Mouse (Mus musculus) MEL (cell line): ENCODE results near the gene H2afy. TPM values are rescaled to one million over a fixed set of nuclear protein-coding genes. Genes with fewer than 3 reads are reported as not detected.

Source experiments
- DNase-seq: peaks from one replicate; pipeline ENCODE4 v3.0.0; 2011; ENCODE audit warnings: low read depth, low spot score
- H3K27ac ChIP-seq: 2 replicates; pipeline ENCODE4 v1.5.1; 2012; ENCODE audit warnings: low read depth, mild to moderate bottlenecking, control low read depth, low read length, moderate library complexity; ENCODE audit not compliant: control insufficient read depth
- H3K27me3 ChIP-seq, 2 experiments: fragments of 150-350 bp in 1 of 2; sonication (generic) in 1 of 2; 2 replicates each; pipeline ENCODE4 v1.6.1; 2012; ENCODE audit warnings: low read length in 2 of 2, mild to moderate bottlenecking in 2 of 2, improper control_type of control experiment in 1 of 2, moderate library complexity in 1 of 2; ENCODE audit not compliant: insufficient read depth in 2 of 2, control insufficient read depth in 1 of 2
- H3K36me3 ChIP-seq, 2 experiments: 2 replicates each; pipeline ENCODE4 v1.6.1; 2012 to 2014; ENCODE audit warnings: low read length in 2 of 2, improper control_type of control experiment in 1 of 2, inconsistent platforms in 1 of 2, mild to moderate bottlenecking in 1 of 2; ENCODE audit not compliant: insufficient read depth in 2 of 2, control insufficient read depth in 1 of 2
- H3K4me1 ChIP-seq, 2 experiments: fragments of 150-350 bp in 1 of 2; sonication (generic) in 1 of 2; 2 replicates each; pipeline ENCODE4 v1.6.1; 2012; ENCODE audit warnings: low read length in 2 of 2, improper control_type of control experiment in 1 of 2, mild to moderate bottlenecking in 1 of 2; ENCODE audit not compliant: insufficient read depth in 2 of 2, control insufficient read depth in 1 of 2
- H3K4me3 ChIP-seq, 2 experiments: fragments of 150-350 bp in 1 of 2; sonication (generic) in 1 of 2; 2 replicates each; pipeline ENCODE4 v1.5.1; 2012; ENCODE audit warnings: low read depth in 2 of 2, low read length in 2 of 2, mild to moderate bottlenecking in 2 of 2, moderate library complexity in 2 of 2, control low read depth in 1 of 2, improper control_type of control experiment in 1 of 2; ENCODE audit not compliant: control insufficient read depth in 1 of 2, insufficient read depth in 1 of 2
- H3K79me2 ChIP-seq: 2 replicates; pipeline ENCODE4 v1.6.1; 2012; ENCODE audit warnings: mild to moderate bottlenecking, low read length, moderate library complexity; ENCODE audit not compliant: control insufficient read depth, poor library complexity, insufficient read depth
- H3K9ac ChIP-seq: 2 replicates; pipeline ENCODE4 v1.6.1; 2012; ENCODE audit warnings: low read depth, mild to moderate bottlenecking, control low read depth, low read length, moderate library complexity; ENCODE audit not compliant: control insufficient read depth, poor library complexity, severe bottlenecking
- H3K9me3 ChIP-seq: fragments of 150-350 bp; sonication (generic); replicated peaks from 2 replicates; pipeline ENCODE4 v1.6.1; 2012; ENCODE audit warnings: mild to moderate bottlenecking, low read length, improper control_type of control experiment, moderate library complexity; ENCODE audit not compliant: insufficient read depth
- CHD2 ChIP-seq: IDR thresholded peaks from 2 replicates; pipeline ENCODE4 v1.6.1; 2011; ENCODE audit warnings: low read length, improper control_type of control experiment
- CTCF ChIP-seq, 3 experiments: IDR thresholded peaks in 2 of 3; conservative IDR thresholded peaks in 1 of 3; 2 replicates each; pipeline ENCODE4 v1.5.1; 2011 to 2012; ENCODE audit warnings: low read length in 3 of 3, low read depth in 2 of 3, mild to moderate bottlenecking in 2 of 3, improper control_type of control experiment in 1 of 3, inconsistent platforms in 1 of 3, mixed read lengths in 1 of 3, moderate library complexity in 1 of 3; ENCODE audit not compliant: control insufficient read depth in 1 of 3, insufficient read depth in 1 of 3, poor library complexity in 1 of 3, severe bottlenecking in 1 of 3
- E2F4 ChIP-seq: IDR thresholded peaks from 2 replicates; pipeline ENCODE4 v1.6.1; 2011; ENCODE audit warnings: low read depth, low read length, improper control_type of control experiment, borderline replicate concordance
- EP300 ChIP-seq, 2 experiments: IDR thresholded peaks; 2 replicates each; pipeline ENCODE4 v1.6.1; 2011; ENCODE audit warnings: improper control_type of control experiment in 2 of 2, low read length in 2 of 2, low read depth in 1 of 2, mild to moderate bottlenecking in 1 of 2
- ETS1 ChIP-seq: IDR thresholded peaks from 2 replicates; pipeline ENCODE4 v1.6.1; 2012; ENCODE audit warnings: low read depth, mild to moderate bottlenecking, inconsistent platforms, low read length, improper control_type of control experiment, moderate library complexity
- GATA1 ChIP-seq: IDR thresholded peaks from 2 replicates; pipeline ENCODE4 v1.6.1; 2011; ENCODE audit warnings: low read depth, low read length, improper control_type of control experiment
- HCFC1 ChIP-seq: IDR thresholded peaks from 2 replicates; pipeline ENCODE4 v1.6.1; 2012; ENCODE audit warnings: low read depth, mild to moderate bottlenecking, inconsistent platforms, low read length, improper control_type of control experiment, moderate library complexity
- JUND ChIP-seq: IDR thresholded peaks from 2 replicates; pipeline ENCODE4 v1.6.1; 2011; ENCODE audit warnings: low read depth, mild to moderate bottlenecking, improper control_type of control experiment, low read length
- KAT2A ChIP-seq: conservative IDR thresholded peaks from 2 replicates; pipeline ENCODE4 v1.6.1; 2012; ENCODE audit warnings: low read depth, low read length, improper control_type of control experiment, inconsistent platforms
- MAFK ChIP-seq: IDR thresholded peaks from 2 replicates; pipeline ENCODE4 v1.6.1; 2011; ENCODE audit warnings: low read depth, mild to moderate bottlenecking, low read length, improper control_type of control experiment, borderline replicate concordance
- MAX ChIP-seq: IDR thresholded peaks from 2 replicates; pipeline ENCODE4 v1.6.1; 2011; ENCODE audit warnings: low read length, improper control_type of control experiment
- MEF2A ChIP-seq: IDR thresholded peaks from 2 replicates; pipeline ENCODE4 v1.6.1; 2014; ENCODE audit warnings: low read depth, mild to moderate bottlenecking, inconsistent platforms, low read length, improper control_type of control experiment; ENCODE audit not compliant: poor library complexity, insufficient replicate concordance, severe bottlenecking; ENCODE audit errors: extremely low read depth
- MYB ChIP-seq: IDR thresholded peaks from 2 replicates; pipeline ENCODE4 v1.6.1; 2011; ENCODE audit warnings: mild to moderate bottlenecking, low read depth, low read length, improper control_type of control experiment
- NELFE ChIP-seq: IDR thresholded peaks from 2 replicates; pipeline ENCODE4 v1.6.1; 2011; ENCODE audit warnings: low read depth, low read length, improper control_type of control experiment
- NRF1 ChIP-seq: IDR thresholded peaks from 2 replicates; pipeline ENCODE4 v1.6.1; 2014; ENCODE audit warnings: low read depth, mild to moderate bottlenecking, inconsistent platforms, low read length, improper control_type of control experiment, moderate library complexity; ENCODE audit not compliant: poor library complexity, insufficient read depth, severe bottlenecking
- POLR2AphosphoS5 ChIP-seq: IDR thresholded peaks from 2 replicates; pipeline ENCODE4 v1.6.1; 2012; ENCODE audit warnings: low read depth, borderline replicate concordance, mild to moderate bottlenecking, inconsistent platforms, low read length, moderate library complexity, mixed read lengths
- RAD21 ChIP-seq: IDR thresholded peaks from 2 replicates; pipeline ENCODE4 v1.6.1; 2011; ENCODE audit warnings: mild to moderate bottlenecking, low read depth, low read length, improper control_type of control experiment
- SMC3 ChIP-seq: IDR thresholded peaks from 2 replicates; pipeline ENCODE4 v1.6.1; 2011; ENCODE audit warnings: low read depth, low read length, improper control_type of control experiment
- TBP ChIP-seq: IDR thresholded peaks from 2 replicates; pipeline ENCODE4 v1.8.0; 2011; ENCODE audit warnings: low read depth, low read length, improper control_type of control experiment
- UBTF ChIP-seq: IDR thresholded peaks from 2 replicates; pipeline ENCODE4 v1.6.1; 2012; ENCODE audit warnings: low read depth, mild to moderate bottlenecking, inconsistent platforms, low read length, improper control_type of control experiment, moderate library complexity, borderline replicate concordance; ENCODE audit not compliant: insufficient read depth
- USF1 ChIP-seq: IDR thresholded peaks from 2 replicates; pipeline ENCODE4 v1.6.1; 2014; ENCODE audit warnings: low read depth, mild to moderate bottlenecking, inconsistent platforms, low read length, improper control_type of control experiment, moderate library complexity
- USF2 ChIP-seq, 2 experiments: IDR thresholded peaks; 2 replicates each; pipeline ENCODE4 v1.6.1; 2011 to 2012; ENCODE audit warnings: improper control_type of control experiment in 2 of 2, low read length in 2 of 2, borderline replicate concordance in 1 of 2, inconsistent platforms in 1 of 2, low read depth in 1 of 2, mild to moderate bottlenecking in 1 of 2; ENCODE audit not compliant: insufficient read depth in 1 of 2
- ZC3H11A ChIP-seq: IDR thresholded peaks from 2 replicates; pipeline ENCODE4 v1.6.1; 2012; ENCODE audit warnings: low read depth, mild to moderate bottlenecking, inconsistent platforms, low read length, improper control_type of control experiment
- ZKSCAN1 ChIP-seq: IDR thresholded peaks from 2 replicates; pipeline ENCODE4 v1.6.1; 2012; ENCODE audit warnings: low read depth, mild to moderate bottlenecking, inconsistent platforms, low read length, improper control_type of control experiment, moderate library complexity
- ZMIZ1 ChIP-seq: IDR thresholded peaks from 2 replicates; pipeline ENCODE4 v1.6.1; 2012; ENCODE audit warnings: low read depth, mild to moderate bottlenecking, inconsistent platforms, low read length, improper control_type of control experiment, moderate library complexity
- ZNF384 ChIP-seq: IDR thresholded peaks from 2 replicates; pipeline ENCODE4 v1.6.1; 2012; ENCODE audit warnings: low read depth, mild to moderate bottlenecking, inconsistent platforms, low read length, improper control_type of control experiment
- polyA plus RNA-seq, 2 experiments: library from polyadenylated mRNA; stranded (reverse) in 1 of 2; unstranded in 1 of 2; fragments of >175 nt in 1 of 2; fragments of >200 nt in 1 of 2; gene quantifications; 2 replicates each; pipeline versions ENCODE4 v1.2.1 to v1.2.4; 2012; ENCODE audit warnings: low replicate concordance in 2 of 2, low read depth in 1 of 2; ENCODE audit not compliant: insufficient read length in 2 of 2, insufficient read depth in 1 of 2, missing spikeins in 1 of 2
- total RNA-seq: library from RNA; depleted of rRNA; stranded (reverse); fragments of 300-350 nt; gene quantifications from 2 replicates; pipeline ENCODE4 v1.2.3, GENCODE M21; 2012

Gene H2afy
- total and polyA plus RNA-seq, 3 experiments = 159 to 245 TPM; not detected in 1

GRCm38 (mm10) chr13:56042221-56042620 is 93.9 kb downstream of the H2afy start:
- Histone ChIP-seq H3K4me3 (no peak overlapping the region), H3K27me3 (no peaks in the 10 kb centered on the region), H3K9me3 (no peaks in the 10 kb centered on the region), H3K27ac (no peak overlapping the region), H3K4me1 (no peaks in the 10 kb centered on the region), H3K36me3 (no peaks in the 10 kb centered on the region), H3K79me2 (no peaks in the 10 kb centered on the region), H3K9ac (no peak overlapping the region)
- DNase-seq = no peak
- no peak for TF ChIP-seq USF2 (IDR thresholded peaks at IDR 0.05; ENCODE audit: borderline replicate concordance in 1 of 2, insufficient read depth in 1 of 2, low read depth in 1 of 2, low read length in 2 of 2)
- no peak for TF ChIP-seq MAX
- no peak for TF ChIP-seq CHD2
- TF ChIP-seq ZKSCAN1 = no peak
- no peak for TF ChIP-seq USF1
- TF ChIP-seq SMC3 = no peak
- TF ChIP-seq CTCF (IDR thresholded peaks at IDR 0.05 in 2 of 3, conservative IDR thresholded peaks at IDR 0.05 in 1 of 3; ENCODE audit: control insufficient read depth in 1 of 3, insufficient read depth in 1 of 3, low read depth in 2 of 3, low read length in 3 of 3, poor library complexity in 1 of 3, severe bottlenecking in 1 of 3) = no peak
- no peak for TF ChIP-seq NRF1
- TF ChIP-seq MAFK = no peak
- no peak for TF ChIP-seq ETS1
- no peak for TF ChIP-seq ZNF384
- TF ChIP-seq KAT2A = no peak
- TF ChIP-seq HCFC1 = no peak
- no peak for TF ChIP-seq MYB

GRCm38 (mm10) chr13:56040621-56041020 is 95.5 kb downstream of the H2afy start:
- Histone ChIP-seq H3K27me3 (no peaks in the 10 kb centered on the region), H3K79me2 (no peaks in the 10 kb centered on the region), H3K9me3 (no peaks in the 10 kb centered on the region), H3K4me1 (no peaks in the 10 kb centered on the region), H3K27ac (no peak overlapping the region), H3K9ac (no peak overlapping the region), H3K36me3 (no peaks in the 10 kb centered on the region), H3K4me3 (no peak overlapping the region)
- DNase-seq = no peak
- TF ChIP-seq MAFK (no peak), MYB (no peak), GATA1 (no peak), HCFC1 (no peak), NELFE (no peak), JUND (no peak), POLR2AphosphoS5 (no peak), CHD2 (no peak), MEF2A (no peak), MAX (no peak), UBTF (no peak), ZMIZ1 (no peak), ZNF384 (no peak), TBP (no peak), ZC3H11A (no peak), ETS1 (no peak), EP300 (IDR thresholded peaks at IDR 0.05; ENCODE audit: low read depth in 1 of 2, low read length in 2 of 2) (no peak), E2F4 (no peak), RAD21 (no peak)
